24 mouse cellular contexts compared by ENCODE assay signal in the genomic region with DNA sequence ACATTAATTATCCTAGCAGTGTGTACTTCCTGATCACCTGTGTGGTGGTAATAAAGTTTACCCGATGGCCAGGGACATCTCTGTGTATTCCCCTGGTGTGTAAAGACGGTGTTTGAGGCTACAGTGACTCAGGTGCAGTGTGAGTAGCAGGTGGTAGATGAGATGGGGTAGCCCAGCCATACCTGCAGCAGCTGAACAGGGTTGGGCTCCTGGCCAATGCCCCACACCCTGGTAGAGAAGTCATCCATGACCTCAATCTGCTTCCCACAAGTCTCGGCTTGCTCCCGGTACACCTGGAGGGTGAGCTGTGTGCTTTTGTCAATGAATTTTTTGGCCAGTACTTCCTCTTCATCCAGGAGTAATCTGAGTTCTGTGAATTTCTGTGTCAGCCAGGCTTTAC. TPM values are rescaled to one million over a fixed set of nuclear protein-coding genes. Genes with fewer than 3 reads are reported as not detected.
DNase-seq lines count a peak whose midpoint lies in the region; ATAC-seq and TF ChIP-seq lines count a peak whose summit lies in the region.
"Had no signal": no experiment of that assay in that cellular context is flagged by ENCODE, and none has a peak within 500 bp of the region (broad histone marks: within the 10 kb centered on the region; RNA-seq: fewer than 3 reads in every experiment).

No protein-coding gene starts in this region.

- peak; percentile 11 for DNase-seq in kidney, adult 2 months
- no peak for DNase-seq in kidney, adult 11 months
- no peak for DNase-seq in limb, embryonic 10.5 days (ENCODE audit: low spot score)
- peak; percentile 34 to 52 for DNase-seq in kidney, postnatal 4 days
- DNase-seq in spleen, postnatal 4 days (ENCODE audit: low spot score in 2 of 2): no peak
- DNase-seq: adrenal gland, postnatal 36 days; B cell, adult 2 months; cerebellum, adult 9-11 months; layer of hippocampus, adult 9-11 months; right cerebral cortex, postnatal 4 days; thymus, postnatal 14 days had no signal

- 65% methylated on average over 4 of the region's 4 CpGs for whole genome bisulfite sequencing in kidney, adult 2 months
- WGBS in limb, embryonic 15.5 days: 75% methylated on average over 4 of the region's 4 CpGs
- 86% methylated on average over 4 of the region's 4 CpGs for WGBS in limb, embryonic 10.5 days
- 68% methylated on average over 4 of the region's 4 CpGs for WGBS in stomach, embryonic 16.5 days

- TF ChIP-seq CTCF in kidney, adult 2 months (conservative IDR thresholded peaks at IDR 0.05; ENCODE audit: insufficient read depth, insufficient read length, low read depth, low read length): no peak

- no peaks in the 10 kb centered on the region for H3K9me3 ChIP-seq in limb, embryonic 15.5 days
- H3K9me3 ChIP-seq in limb, embryonic 10.5 days (replicated peaks): no peaks in the 10 kb centered on the region
- peaks cover 5% of the 10 kb centered on the region; the same call in 1 of the 2 replicates for H3K9me3 ChIP-seq in stomach, embryonic 16.5 days (replicated peaks; ENCODE audit: control insufficient read depth, low read length)
- H3K9me3 ChIP-seq: hindbrain, embryonic 10.5 days; lung, embryonic 15.5 days; midbrain, embryonic 10.5 days had no signal

- no peaks in the 10 kb centered on the region for H3K36me3 ChIP-seq in kidney, adult 2 months (ENCODE audit: control insufficient read depth, insufficient read depth, low read length)
- H3K36me3 ChIP-seq in limb, embryonic 15.5 days: no peaks in the 10 kb centered on the region
- no peaks in the 10 kb centered on the region for H3K36me3 ChIP-seq in limb, embryonic 10.5 days
- H3K36me3 ChIP-seq in stomach, embryonic 16.5 days (ENCODE audit: control insufficient read depth, insufficient read depth, low read length): no peaks in the 10 kb centered on the region
- H3K36me3 ChIP-seq: hindbrain, embryonic 10.5 days; lung, embryonic 15.5 days; midbrain, embryonic 10.5 days had no signal

- TF ChIP-seq POLR2A in kidney, adult 2 months (IDR thresholded peaks at IDR 0.05; ENCODE audit: low read depth, low read length): no peak

- no peak overlapping the region for H3K4me3 ChIP-seq in kidney, adult 2 months (ENCODE audit: insufficient read depth, low read depth, low read length)
- no peak overlapping the region for H3K4me3 ChIP-seq in limb, embryonic 15.5 days
- no peak overlapping the region for H3K4me3 ChIP-seq in limb, embryonic 10.5 days
- no peak overlapping the region for H3K4me3 ChIP-seq in stomach, embryonic 16.5 days (replicated peaks; ENCODE audit: low read length)
- H3K4me3 ChIP-seq: hindbrain, embryonic 10.5 days; lung, embryonic 15.5 days; midbrain, embryonic 10.5 days had no signal

- no peak overlapping the region for H3K4me2 ChIP-seq in limb, embryonic 15.5 days
- H3K4me2 ChIP-seq in stomach, embryonic 16.5 days (ENCODE audit: low read depth, low read length): no peak overlapping the region
- H3K4me2 ChIP-seq: heart, embryonic 11.5 days; lung, embryonic 15.5 days had no signal

- no peaks in the 10 kb centered on the region; the same call in 1 of the 2 replicates for H3K4me1 ChIP-seq in kidney, adult 2 months (ENCODE audit: control insufficient read depth, insufficient read depth, low read length)
- peaks cover 5% of the 10 kb centered on the region for H3K4me1 ChIP-seq in limb, embryonic 15.5 days
- peaks cover 19% of the 10 kb centered on the region for H3K4me1 ChIP-seq in limb, embryonic 10.5 days
- H3K4me1 ChIP-seq in stomach, embryonic 16.5 days (ENCODE audit: control insufficient read depth, insufficient read depth, low read length): peaks cover 4% of the 10 kb centered on the region; the same call in 1 of the 2 replicates

- no peak overlapping the region for H3K27ac ChIP-seq in kidney, adult 2 months (ENCODE audit: insufficient read depth, low read depth, low read length)
- H3K27ac ChIP-seq in limb, embryonic 15.5 days: no peak overlapping the region
- H3K27ac ChIP-seq in limb, embryonic 10.5 days: no peak overlapping the region
- peak overlapping the region; percentile 81 for H3K27ac ChIP-seq in stomach, embryonic 16.5 days (ENCODE audit: low read length)
- H3K27ac ChIP-seq: hindbrain, embryonic 10.5 days; liver, embryonic 14.5 days; lung, embryonic 15.5 days; macrophage; midbrain, embryonic 10.5 days had no signal

- ATAC-seq in limb, embryonic 15.5 days (ENCODE audit: insufficient number of reproducible peaks, low FRiP score, low TSS enrichment, low read depth): peak; percentile 43; the same call in 1 of the 2 replicates
- ATAC-seq in stomach, embryonic 16.5 days (ENCODE audit: insufficient read depth, low FRiP score): peak; percentile 45; the same call in 1 of the 2 replicates
- ATAC-seq in erythroid progenitor cell, adult 5-6 weeks (replicated peaks; ENCODE audit: low FRiP score, poor library complexity, severe bottlenecking): no peak
- ATAC-seq: forebrain, embryonic 14.5 days; hindbrain, embryonic 16.5 days; Patski had no signal

- no peaks in the 10 kb centered on the region for H3K27me3 ChIP-seq in kidney, adult 2 months (replicated peaks; ENCODE audit: control insufficient read depth, insufficient read depth, low read length)
- no peaks in the 10 kb centered on the region for H3K27me3 ChIP-seq in limb, embryonic 15.5 days
- no peaks in the 10 kb centered on the region for H3K27me3 ChIP-seq in limb, embryonic 10.5 days (ENCODE audit: low read depth, poor library complexity, severe bottlenecking)
- no peaks in the 10 kb centered on the region for H3K27me3 ChIP-seq in stomach, embryonic 16.5 days (ENCODE audit: control insufficient read depth, insufficient read depth, low read length)
- H3K27me3 ChIP-seq: CH12.LX; lung, embryonic 15.5 days; Patski had no signal

- no peak overlapping the region for H3K9ac ChIP-seq in limb, embryonic 15.5 days
- no peak overlapping the region for H3K9ac ChIP-seq in stomach, embryonic 16.5 days (ENCODE audit: low read length)
- H3K9ac ChIP-seq: liver, embryonic 14.5 days; lung, embryonic 15.5 days had no signal

RNA-seq across cellular contexts. Expression of gene Trim14, which starts 12.6 kb away (rescaled TPM):
- polyA plus RNA-seq in kidney, adult 2 months (2012; rRNA removed): 2.3 and 2.6 TPM in 2 replicates
- 1.4 and 2.1 TPM in 2 replicates for polyA plus RNA-seq in limb, embryonic 15.5 days (2015; fragmentation: Nextera tagmentation; extraction: Ambion mirVana)
- 0.64 and 0.78 TPM in 2 replicates for polyA plus RNA-seq in limb, embryonic 10.5 days (2016; fragmentation: Nextera tagmentation; extraction: Ambion mirVana)
- 4.4 and 5.7 TPM in 2 replicates for polyA plus RNA-seq in stomach, embryonic 16.5 days (2015; fragmentation: Nextera tagmentation; extraction: Ambion mirVana)
- total RNA-seq in erythroid progenitor cell, adult 5-6 weeks (2015; ENCODE audit: low replicate concordance): 2.5 and 2.9 TPM in 2 replicates
- total RNA-seq in erythroid progenitor cell, adult 5-6 weeks (2017; ENCODE audit: low replicate concordance): 9.2 TPM in 1 of 2 replicates, not detected in the other

RNA-seq across cellular contexts. Expression of gene Nans, which starts 34.3 kb away (rescaled TPM):
- polyA plus RNA-seq in kidney, adult 2 months (2012; rRNA removed): 10.8 and 13.8 TPM in 2 replicates
- 94.4 and 94.7 TPM in 2 replicates for polyA plus RNA-seq in limb, embryonic 15.5 days (2015; fragmentation: Nextera tagmentation; extraction: Ambion mirVana)
- 87.2 and 96.1 TPM in 2 replicates for polyA plus RNA-seq in limb, embryonic 10.5 days (2016; fragmentation: Nextera tagmentation; extraction: Ambion mirVana)
- 90.7 and 101 TPM in 2 replicates for polyA plus RNA-seq in stomach, embryonic 16.5 days (2015; fragmentation: Nextera tagmentation; extraction: Ambion mirVana)
- total RNA-seq in erythroid progenitor cell, adult 5-6 weeks (2015; ENCODE audit: low replicate concordance): 25.6 and 32.4 TPM in 2 replicates
- total RNA-seq in erythroid progenitor cell, adult 5-6 weeks (2017; ENCODE audit: low replicate concordance): 22.1 and 29.0 TPM in 2 replicates

Comparison
In these comparisons a context has a peak if more than half of its experiments do, and no peak if none do; other contexts are left out.
1. DNase-seq: peak in kidney, adult 2 months (single experiment) and kidney, postnatal 4 days (2 of 2); none in kidney, adult 11 months (single experiment), limb, embryonic 10.5 days (single experiment) and spleen, postnatal 4 days (0 of 2).